In genomic region chr5:131535752-131536151, GRCm38 (mm10) we compare ENCODE assay signal across 8 mouse cellular contexts.
DNase-seq lines count a peak whose midpoint lies in the region; ATAC-seq and TF ChIP-seq lines count a peak whose summit lies in the region.

No protein-coding gene starts in this region.

- no peak for ATAC-seq in lung, embryonic 16.5 days (ENCODE audit: low read depth)
- no peak for ATAC-seq in limb, embryonic 14.5 days (ENCODE audit: low FRiP score, low read depth)
- ATAC-seq in stomach, embryonic 16.5 days (ENCODE audit: insufficient read depth, low FRiP score): no peak

- H3K27ac ChIP-seq in lung, embryonic 16.5 days (ENCODE audit: low read length): no peak overlapping the region
- H3K27ac ChIP-seq in limb, embryonic 14.5 days (replicated peaks; ENCODE audit: low read depth, low read length): no peak overlapping the region
- H3K27ac ChIP-seq in stomach, embryonic 16.5 days (ENCODE audit: low read length): no peak overlapping the region

- H3K9ac ChIP-seq in lung, embryonic 16.5 days (ENCODE audit: low read length): no peak overlapping the region
- H3K9ac ChIP-seq in limb, embryonic 14.5 days (ENCODE audit: low read depth, low read length, severe bottlenecking): peak overlapping the region; percentile 96
- peak overlapping the region; percentile 92; the same call in 1 of the 2 replicates for H3K9ac ChIP-seq in stomach, embryonic 16.5 days (ENCODE audit: low read length)

- H3K9me3 ChIP-seq in lung, embryonic 16.5 days (ENCODE audit: control insufficient read depth, low read length): no peaks in the 10 kb centered on the region
- no peaks in the 10 kb centered on the region for H3K9me3 ChIP-seq in limb, embryonic 14.5 days (ENCODE audit: control insufficient read depth, low read length)
- H3K9me3 ChIP-seq in stomach, embryonic 16.5 days (replicated peaks; ENCODE audit: control insufficient read depth, low read length): no peaks in the 10 kb centered on the region

- H3K4me3 ChIP-seq in lung, embryonic 16.5 days (ENCODE audit: low read length): peak overlapping the region; percentile 59
- H3K4me3 ChIP-seq in limb, embryonic 14.5 days (replicated peaks; ENCODE audit: low read length): peak overlapping the region; percentile 92
- peak overlapping the region; percentile 80 for H3K4me3 ChIP-seq in stomach, embryonic 16.5 days (replicated peaks; ENCODE audit: low read length)

- H3K4me2 ChIP-seq in lung, embryonic 16.5 days (ENCODE audit: low read depth, low read length): peak overlapping the region; percentile 93
- peak overlapping the region; percentile 76 for H3K4me2 ChIP-seq in limb, embryonic 14.5 days (replicated peaks; ENCODE audit: low read depth, low read length, severe bottlenecking)
- peak overlapping the region; percentile 82 for H3K4me2 ChIP-seq in stomach, embryonic 16.5 days (ENCODE audit: low read depth, low read length)

- WGBS in lung, embryonic 16.5 days: 70% methylated on average over 6 of the region's 6 CpGs
- WGBS in limb, embryonic 14.5 days: 26% methylated on average over 6 of the region's 6 CpGs
- 54% methylated on average over 6 of the region's 6 CpGs for WGBS in stomach, embryonic 16.5 days

- TF ChIP-seq POLR2A in limb, embryonic 14.5 days (IDR thresholded peaks at IDR 0.05; ENCODE audit: borderline replicate concordance, extremely low read depth, insufficient read depth, insufficient read length): no peak

- H3K36me3 ChIP-seq in lung, embryonic 16.5 days (ENCODE audit: control insufficient read depth, insufficient read depth, low read length): no peaks in the 10 kb centered on the region
- H3K36me3 ChIP-seq in limb, embryonic 14.5 days (ENCODE audit: control insufficient read depth, insufficient read depth, low read length): peaks cover 19% of the 10 kb centered on the region
- no peaks in the 10 kb centered on the region for H3K36me3 ChIP-seq in stomach, embryonic 16.5 days (ENCODE audit: control insufficient read depth, insufficient read depth, low read length)

- DNase-seq in embryo, embryonic 10.5 days (ENCODE audit: low spot score): peak; percentile 58
- DNase-seq in embryo, embryonic 9.5 days (ENCODE audit: extremely low spot score): no peak
- no peak for DNase-seq in lung, postnatal 36 days
- DNase-seq in limb, embryonic 14.5 days (ENCODE audit: low spot score): no peak
- DNase-seq in right cerebral cortex, postnatal 14 days: no peak
- no peak for DNase-seq in right cerebral cortex, postnatal 36 days (ENCODE audit: low spot score in 2 of 2)

- peaks cover 12% of the 10 kb centered on the region for H3K27me3 ChIP-seq in lung, embryonic 16.5 days (ENCODE audit: control insufficient read depth, insufficient read depth, low read depth, low read length)
- no peaks in the 10 kb centered on the region for H3K27me3 ChIP-seq in limb, embryonic 14.5 days (ENCODE audit: control insufficient read depth, insufficient read depth, low read length)
- H3K27me3 ChIP-seq in stomach, embryonic 16.5 days (ENCODE audit: control insufficient read depth, insufficient read depth, low read length): no peaks in the 10 kb centered on the region

- peaks cover 12% of the 10 kb centered on the region for H3K4me1 ChIP-seq in lung, embryonic 16.5 days (replicated peaks; ENCODE audit: control insufficient read depth, insufficient read depth, low read length)
- H3K4me1 ChIP-seq in limb, embryonic 14.5 days (ENCODE audit: control insufficient read depth, insufficient read depth, low read length): peaks cover 19% of the 10 kb centered on the region
- peaks cover 9% of the 10 kb centered on the region for H3K4me1 ChIP-seq in stomach, embryonic 16.5 days (ENCODE audit: control insufficient read depth, insufficient read depth, low read length)
